Mouse (Mus musculus): ENCODE data around the gene Lamc1. TPM values are rescaled to one million over a fixed set of nuclear protein-coding genes. Genes with fewer than 3 reads are reported as not detected.

The Lamc1 gene
- polyA plus RNA-seq, 1 experiment from 2014 or later, result 41.6 TPM

- no peaks in the 10 kb centered on the region for H3K4me1 ChIP-seq (replicated peaks; ENCODE audit: control insufficient read depth, insufficient read depth)
- WGBS, result 65% methylated on average over 5 of the region's 5 CpGs
- TF ChIP-seq EP300 (optimal IDR thresholded peaks at IDR 0.05), result no peak
- no peak for TF ChIP-seq CTCF (IDR thresholded peaks at IDR 0.05; ENCODE audit: low read depth)
- no peak overlapping the region for H3K27ac ChIP-seq (replicated peaks)
- H3K4me3 ChIP-seq (ENCODE audit: low read depth, low read length), result no peak overlapping the region
- no peaks in the 10 kb centered on the region for H3K9me3 ChIP-seq (ENCODE audit: control insufficient read depth, low read length)
- no peak for ATAC-seq (ENCODE audit: low FRiP score, low TSS enrichment)
- H3K9ac ChIP-seq (ENCODE audit: low read length), result no peak overlapping the region
- no peaks in the 10 kb centered on the region for H3K27me3 ChIP-seq (ENCODE audit: control insufficient read depth, insufficient read depth, low read length)
- DNase-seq (ENCODE audit: low spot score), result peak; percentile 7
- H3K36me3 ChIP-seq (ENCODE audit: control insufficient read depth, insufficient read depth, low read length), result peaks cover 6% of the 10 kb centered on the region; the same call in 1 of the 2 replicates
- H3K4me2 ChIP-seq (replicated peaks; ENCODE audit: low read depth), result no peak overlapping the region
These were observed 116.9 kb downstream of the Lamc1 start for GRCm38 (mm10) chr1:153215676-153216075.

DNA sequence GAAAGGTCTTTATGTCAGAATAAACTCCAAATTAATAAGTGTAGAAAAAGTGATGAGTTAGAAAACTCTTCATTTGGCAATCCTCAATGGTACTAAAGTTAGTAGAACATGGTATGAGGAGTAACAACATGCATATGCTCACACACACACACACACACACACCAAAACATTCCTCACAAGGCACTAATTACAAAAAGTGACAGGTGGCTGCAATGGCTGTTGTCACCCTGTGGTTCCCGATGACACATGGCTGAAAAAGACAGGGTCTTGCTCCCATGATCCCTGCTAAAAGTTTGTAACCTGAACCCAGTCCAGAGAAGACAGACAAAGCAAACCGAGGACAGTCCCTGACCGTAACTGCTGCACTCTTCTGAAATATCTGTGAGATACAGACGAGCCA lies 121.6 kb downstream of the Lamc1 start:
- ATAC-seq (ENCODE audit: low FRiP score, low TSS enrichment) (no peak), DNase-seq (ENCODE audit: low spot score) (no peak)
- H3K4me1 ChIP-seq (replicated peaks; ENCODE audit: control insufficient read depth, insufficient read depth), result no peaks in the 10 kb centered on the region
- H3K27me3 ChIP-seq (ENCODE audit: control insufficient read depth, insufficient read depth, low read length), result no peaks in the 10 kb centered on the region
- no peak for TF ChIP-seq CTCF (IDR thresholded peaks at IDR 0.05; ENCODE audit: low read depth)
- TF ChIP-seq EP300 (optimal IDR thresholded peaks at IDR 0.05), result no peak
- WGBS, result 51% methylated on average over 4 of the region's 4 CpGs
- H3K36me3 ChIP-seq (ENCODE audit: control insufficient read depth, insufficient read depth, low read length), result no peaks in the 10 kb centered on the region
- no peak overlapping the region for H3K4me3 ChIP-seq (ENCODE audit: low read depth, low read length)
- no peak overlapping the region for H3K4me2 ChIP-seq (replicated peaks; ENCODE audit: low read depth)
- H3K9me3 ChIP-seq (ENCODE audit: control insufficient read depth, low read length), result no peaks in the 10 kb centered on the region
- H3K9ac ChIP-seq (ENCODE audit: low read length), result no peak overlapping the region
- H3K27ac ChIP-seq (replicated peaks), result no peak overlapping the region

- Histone ChIP-seq H3K4me2 (replicated peaks; ENCODE audit: low read depth) (no peak overlapping the region), H3K27me3 (ENCODE audit: control insufficient read depth, insufficient read depth, low read length) (no peaks in the 10 kb centered on the region), H3K4me3 (ENCODE audit: low read depth, low read length) (no peak overlapping the region), H3K9me3 (ENCODE audit: control insufficient read depth, low read length) (no peaks in the 10 kb centered on the region), H3K9ac (ENCODE audit: low read length) (no peak overlapping the region), H3K27ac (replicated peaks) (no peak overlapping the region), H3K36me3 (ENCODE audit: control insufficient read depth, insufficient read depth, low read length) (no peaks in the 10 kb centered on the region), H3K4me1 (replicated peaks; ENCODE audit: control insufficient read depth, insufficient read depth) (no peaks in the 10 kb centered on the region)
- no peak for DNase-seq (ENCODE audit: low spot score)
- WGBS, result 81% methylated on average over 2 of the region's 2 CpGs
- no peak for ATAC-seq (ENCODE audit: low FRiP score, low TSS enrichment)
- no peak for TF ChIP-seq EP300 (optimal IDR thresholded peaks at IDR 0.05)
- TF ChIP-seq CTCF (IDR thresholded peaks at IDR 0.05; ENCODE audit: low read depth), result no peak
These were observed 122.4 kb downstream of the Lamc1 start for GRCm38 (mm10) chr1:153210198-153210597.

DNA sequence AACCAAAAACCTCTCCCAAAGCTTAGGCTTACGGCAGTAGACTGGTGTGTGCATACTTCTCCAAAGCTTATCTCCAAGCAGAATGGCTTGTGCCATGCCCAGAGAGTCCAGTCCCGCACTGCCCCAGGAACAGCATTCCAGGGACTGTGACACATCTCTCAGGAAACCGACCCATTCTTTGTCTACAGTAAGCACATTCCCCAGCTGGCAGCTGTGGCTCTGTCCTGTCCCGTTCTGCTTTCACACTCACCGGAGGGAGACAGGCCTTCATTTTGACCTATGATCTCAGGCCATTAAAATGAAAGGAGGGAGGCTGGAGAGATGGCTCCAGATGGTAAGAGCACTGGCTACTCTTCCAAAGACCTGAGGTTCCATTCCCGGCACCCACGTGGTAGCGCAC lies 130.4 kb downstream of the Lamc1 start:
- Histone ChIP-seq H3K9ac (ENCODE audit: low read length) (no peak overlapping the region), H3K4me3 (ENCODE audit: low read depth, low read length) (no peak overlapping the region), H3K36me3 (ENCODE audit: control insufficient read depth, insufficient read depth, low read length) (no peaks in the 10 kb centered on the region), H3K27ac (replicated peaks) (peak overlapping the region; percentile 40), H3K9me3 (ENCODE audit: control insufficient read depth, low read length) (no peaks in the 10 kb centered on the region), H3K4me2 (replicated peaks; ENCODE audit: low read depth) (no peak overlapping the region), H3K27me3 (ENCODE audit: control insufficient read depth, insufficient read depth, low read length) (no peaks in the 10 kb centered on the region), H3K4me1 (replicated peaks; ENCODE audit: control insufficient read depth, insufficient read depth) (no peaks in the 10 kb centered on the region)
- ATAC-seq (ENCODE audit: low FRiP score, low TSS enrichment) (no peak), DNase-seq (ENCODE audit: low spot score) (no peak)
- TF ChIP-seq EP300 (optimal IDR thresholded peaks at IDR 0.05) (no peak), CTCF (IDR thresholded peaks at IDR 0.05; ENCODE audit: low read depth) (no peak)
- 47% methylated on average over 8 of the region's 8 CpGs for WGBS

DNA sequence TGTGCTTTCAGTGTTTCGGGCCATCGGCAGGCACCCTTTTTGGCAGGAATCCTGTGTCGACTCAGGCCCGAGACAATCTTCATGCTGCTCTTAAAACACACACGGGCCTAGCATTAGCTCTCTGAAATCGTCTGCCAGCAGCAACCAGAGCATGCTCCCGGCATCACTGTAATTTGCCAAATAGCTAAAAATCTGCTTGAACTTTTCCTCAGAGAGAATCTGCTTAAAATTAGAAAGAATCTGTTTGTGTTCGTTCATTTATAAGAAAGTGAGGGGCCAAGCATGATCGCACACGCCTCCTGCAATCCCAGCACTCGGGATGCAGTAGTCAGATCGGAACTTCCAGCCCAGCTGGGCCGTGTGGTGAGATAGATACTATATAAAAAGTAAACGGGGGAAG lies 131.1 kb downstream of the Lamc1 start:
- no peak for TF ChIP-seq CTCF (IDR thresholded peaks at IDR 0.05; ENCODE audit: low read depth)
- TF ChIP-seq EP300 (optimal IDR thresholded peaks at IDR 0.05), result no peak
- Histone ChIP-seq H3K9ac (ENCODE audit: low read length) (no peak overlapping the region), H3K4me3 (ENCODE audit: low read depth, low read length) (no peak overlapping the region), H3K27me3 (ENCODE audit: control insufficient read depth, insufficient read depth, low read length) (no peaks in the 10 kb centered on the region), H3K27ac (replicated peaks) (peak overlapping the region; percentile 69), H3K36me3 (ENCODE audit: control insufficient read depth, insufficient read depth, low read length) (no peaks in the 10 kb centered on the region), H3K4me2 (replicated peaks; ENCODE audit: low read depth) (no peak overlapping the region), H3K9me3 (ENCODE audit: control insufficient read depth, low read length) (no peaks in the 10 kb centered on the region), H3K4me1 (replicated peaks; ENCODE audit: control insufficient read depth, insufficient read depth) (no peaks in the 10 kb centered on the region)
- DNase-seq (ENCODE audit: low spot score) (no peak), ATAC-seq (ENCODE audit: low FRiP score, low TSS enrichment) (no peak)
- 41% methylated on average over 14 of the region's 14 CpGs for WGBS

DNA sequence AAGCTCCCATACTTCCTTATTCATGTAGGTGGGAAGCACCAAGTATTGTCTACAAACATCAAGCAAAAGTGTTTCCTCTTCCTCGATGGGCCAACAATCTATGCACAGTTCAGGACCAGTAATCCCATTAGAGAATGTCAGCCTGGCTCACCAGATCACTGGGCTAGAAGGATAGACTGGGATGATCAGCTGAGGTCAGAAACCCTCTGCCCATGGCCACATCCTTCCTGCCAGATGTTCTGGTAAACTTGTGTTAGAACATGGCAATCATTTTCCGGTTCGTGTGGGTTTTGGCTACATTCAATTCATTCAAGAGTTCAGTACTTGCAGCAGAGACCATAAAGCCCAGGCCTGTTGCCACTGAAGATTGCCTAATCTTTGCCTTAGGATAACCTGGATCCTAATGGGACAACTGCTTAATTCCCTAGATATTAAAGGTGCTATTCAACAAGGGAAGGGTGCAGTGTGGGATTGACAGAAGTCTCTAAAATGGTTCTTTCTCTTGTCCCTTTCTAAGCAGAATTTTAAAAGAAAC lies 135.2 kb downstream of the Lamc1 start:
- Histone ChIP-seq H3K4me1 (replicated peaks; ENCODE audit: control insufficient read depth, insufficient read depth) (no peaks in the 10 kb centered on the region), H3K9ac (ENCODE audit: low read length) (no peak overlapping the region), H3K9me3 (ENCODE audit: control insufficient read depth, low read length) (no peaks in the 10 kb centered on the region), H3K27me3 (ENCODE audit: control insufficient read depth, insufficient read depth, low read length) (no peaks in the 10 kb centered on the region), H3K27ac (replicated peaks) (no peak overlapping the region), H3K4me2 (replicated peaks; ENCODE audit: low read depth) (no peak overlapping the region), H3K36me3 (ENCODE audit: control insufficient read depth, insufficient read depth, low read length) (no peaks in the 10 kb centered on the region), H3K4me3 (ENCODE audit: low read depth, low read length) (no peak overlapping the region)
- ATAC-seq (ENCODE audit: low FRiP score, low TSS enrichment) (no peak), DNase-seq (ENCODE audit: low spot score) (no peak)
- WGBS, result 78% methylated on average over 3 of the region's 3 CpGs
- TF ChIP-seq CTCF (IDR thresholded peaks at IDR 0.05; ENCODE audit: low read depth) (no peak), EP300 (optimal IDR thresholded peaks at IDR 0.05) (no peak)

Data from stomach, postnatal 0 days (tissue).